Mouse (Mus musculus) midbrain, embryonic 14.5 days (tissue): ENCODE results near the gene Dnlz. TPM values are rescaled to one million over a fixed set of nuclear protein-coding genes. Genes with fewer than 3 reads are reported as not detected.

Source experiments
- ATAC-seq: fragments of 200-750 bp; cut with Nextera tagmentation; 2 replicates; pipeline ENCODE4 v1.8.0; 2017; ENCODE audit warnings: moderate number of reproducible peaks, moderate library complexity; ENCODE audit not compliant: low FRiP score, low TSS enrichment
- DNase-seq: peaks from one replicate; pipeline ENCODE4 v3.0.0-alpha.2; 2015
- H3K27ac ChIP-seq: fragments of 300-500 bp; sonication (generic); replicated peaks from 2 replicates; pipeline ENCODE4 v1.5.1; 2014; ENCODE audit warnings: mild to moderate bottlenecking, low read depth, low read length, moderate library complexity
- H3K27me3 ChIP-seq: fragments of 300-500 bp; sonication (generic); 2 replicates; pipeline ENCODE4 v1.6.1; 2014; ENCODE audit warnings: low read length, control low read depth, mixed read lengths; ENCODE audit not compliant: control insufficient read depth, insufficient read depth
- H3K36me3 ChIP-seq: fragments of 300-500 bp; sonication (generic); 2 replicates; pipeline ENCODE4 v1.6.1; 2014; ENCODE audit warnings: low read length, control low read depth; ENCODE audit not compliant: control insufficient read depth, insufficient read depth
- H3K4me1 ChIP-seq: fragments of 300-500 bp; sonication (generic); 2 replicates; pipeline ENCODE4 v1.6.1; 2014; ENCODE audit warnings: mild to moderate bottlenecking, antibody characterized with exemption, low read length, control low read depth; ENCODE audit not compliant: control insufficient read depth, insufficient read depth
- H3K4me2 ChIP-seq: fragments of 300-500 bp; sonication (generic); 2 replicates; pipeline ENCODE4 v1.6.1; 2014; ENCODE audit warnings: mild to moderate bottlenecking, low read length, moderate library complexity
- H3K4me3 ChIP-seq: fragments of 300-500 bp; sonication (generic); replicated peaks from 2 replicates; pipeline ENCODE4 v1.5.1; 2014; ENCODE audit warnings: low read depth, low read length
- H3K9ac ChIP-seq: fragments of 300-500 bp; sonication (generic); replicated peaks from 2 replicates; pipeline ENCODE4 v1.6.1; 2014; ENCODE audit warnings: mild to moderate bottlenecking, low read length, moderate library complexity
- H3K9me3 ChIP-seq: fragments of 300-500 bp; sonication (generic); 2 replicates; pipeline ENCODE4 v1.6.1; 2016; ENCODE audit warnings: low read length, control low read depth, mixed read lengths; ENCODE audit not compliant: control insufficient read depth
- WGBS: fragments of 180-500 bp; shearing (Covaris S2); extraction: QIAGEN DNeasy Blood & Tissue Kit; methylation state at CpG from one replicate; pipeline ENCODE4 v1.1.7; 2014; 5-methylcytosine and 5-hydroxymethylcytosine counted together
- polyA plus RNA-seq: library from polyadenylated mRNA; unstranded; fragments of >200 nt; fragmentation: Nextera tagmentation; extraction: Ambion mirVana; gene quantifications from 2 replicates; pipeline ENCODE4 v1.2.1, GENCODE M21; 2014

Gene Dnlz
- polyA plus RNA-seq, 1 experiment from 2014 or later, result 28.1 TPM

DNA sequence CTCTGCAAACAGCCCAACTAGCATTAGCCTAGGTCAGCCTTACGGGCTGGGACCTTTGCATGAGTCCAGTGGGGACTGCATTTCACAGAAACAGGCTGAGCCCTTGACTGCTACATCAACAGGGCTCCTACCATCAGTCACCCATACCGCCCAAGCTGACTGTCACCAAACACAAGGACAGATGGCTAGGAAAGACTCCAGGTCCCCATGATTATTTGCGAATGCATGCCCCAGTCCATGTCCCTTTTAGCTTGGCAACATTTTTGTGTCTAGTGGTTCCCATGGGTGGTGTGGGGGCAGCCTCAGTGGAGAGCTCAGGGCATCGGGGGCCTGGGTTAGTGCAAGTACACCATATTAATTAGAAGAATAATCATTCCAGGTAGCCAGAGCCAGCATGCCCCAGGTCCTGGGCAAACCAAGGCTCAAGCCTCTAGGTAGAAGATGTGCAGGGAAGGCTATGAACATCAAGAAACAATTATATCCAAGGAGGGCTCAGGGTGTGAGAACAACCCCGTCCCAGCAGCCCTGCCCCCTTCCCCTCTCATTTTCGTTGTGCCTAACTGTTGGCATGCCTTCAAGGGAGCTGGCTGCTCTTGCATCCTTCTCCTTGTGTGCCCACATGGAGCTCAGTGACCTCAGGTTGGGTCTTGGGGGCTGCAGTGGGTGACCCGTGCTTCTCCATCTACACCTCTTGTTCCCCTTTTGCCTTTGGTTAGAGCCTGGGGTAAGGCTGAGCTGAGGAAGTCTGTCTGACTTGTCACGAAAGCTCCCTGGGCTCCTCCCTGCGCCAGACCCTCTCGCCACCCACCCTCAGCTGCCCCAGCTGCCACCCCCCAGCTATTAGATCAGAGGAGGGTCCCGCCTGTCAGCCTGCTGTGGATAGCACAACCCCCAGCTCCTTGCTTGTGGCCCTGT is 1.4 kb upstream of the Dnlz start:
- Histone ChIP-seq H3K4me2 (peak overlapping the region; percentile 82), H3K9ac (peak overlapping the region; percentile 92; the same call in 1 of the 2 replicates), H3K27ac (no peak overlapping the region), H3K36me3 (peaks cover 22% of the 10 kb centered on the region), H3K4me3 (peak overlapping the region; percentile 80), H3K9me3 (no peaks in the 10 kb centered on the region), H3K27me3 (no peaks in the 10 kb centered on the region), H3K4me1 (peaks cover 20% of the 10 kb centered on the region)
- no peak for ATAC-seq
- WGBS, result 90% methylated on average over 11 of the region's 11 CpGs
- DNase-seq, result no peak

DNA sequence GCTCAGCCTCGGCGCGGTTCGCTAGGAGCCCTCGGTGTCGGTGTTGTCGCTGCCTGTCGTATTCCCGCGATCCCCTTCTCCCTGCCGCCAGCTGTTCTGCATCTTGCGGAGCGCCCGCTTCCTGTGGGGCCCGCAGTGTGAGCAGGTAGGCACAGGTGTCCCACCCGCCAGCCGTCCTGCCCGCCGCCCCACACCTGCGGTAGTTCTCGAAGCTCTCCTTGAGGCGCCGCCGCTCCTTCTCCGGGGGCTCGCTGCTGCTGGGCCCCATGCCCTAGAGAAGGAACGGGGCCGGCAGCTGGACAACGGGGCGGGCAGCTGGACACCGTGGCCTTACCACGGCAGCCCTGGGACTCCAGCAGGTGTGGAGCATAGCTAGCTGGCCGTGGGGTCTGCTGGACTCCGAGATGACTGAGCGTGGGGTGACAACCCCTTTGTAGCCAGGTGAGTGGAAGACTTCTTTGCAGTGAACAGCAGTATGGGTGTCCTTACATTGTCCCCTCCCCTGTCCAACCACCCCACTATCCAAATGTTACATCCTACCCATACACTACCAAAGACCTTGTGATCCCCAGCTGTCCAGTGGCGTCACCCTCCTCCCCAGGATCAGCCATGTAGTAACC is 491 bp upstream of the Dnlz start:
- peak; percentile 53 for ATAC-seq
- Histone ChIP-seq H3K36me3 (peaks cover 31% of the 10 kb centered on the region), H3K27ac (peak overlapping the region; percentile 91), H3K4me2 (peak overlapping the region; percentile 82), H3K4me3 (peak overlapping the region; percentile 80), H3K4me1 (peaks cover 20% of the 10 kb centered on the region), H3K9ac (peak overlapping the region; percentile 92), H3K9me3 (no peaks in the 10 kb centered on the region), H3K27me3 (no peaks in the 10 kb centered on the region)
- DNase-seq, result no peak
- whole genome bisulfite sequencing, result 2% methylated on average over 36 of the region's 36 CpGs

DNA sequence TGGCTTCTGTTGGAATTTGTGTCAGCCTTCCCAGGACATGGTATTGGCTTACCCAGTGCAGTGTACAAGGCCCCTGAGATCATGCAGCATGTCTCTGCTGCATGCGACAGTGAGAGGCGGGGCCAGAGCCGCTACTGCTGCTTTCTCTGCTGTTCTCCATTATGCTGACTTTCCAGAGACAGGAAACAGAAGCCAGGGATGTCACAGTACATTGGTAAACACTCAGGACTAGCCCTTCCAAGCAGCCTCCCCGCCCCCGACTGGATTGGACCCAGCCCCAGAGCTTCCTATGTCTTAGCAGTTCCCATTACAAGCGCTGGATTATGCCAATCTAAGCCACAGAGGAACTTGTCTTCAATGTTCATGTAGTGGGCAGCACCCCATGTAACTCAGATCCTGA is 3.7 kb downstream of the Dnlz start:
- 79% methylated on average over 6 of the region's 6 CpGs for WGBS
- no peak for ATAC-seq
- H3K36me3 ChIP-seq, result peaks cover 70% of the 10 kb centered on the region

DNA sequence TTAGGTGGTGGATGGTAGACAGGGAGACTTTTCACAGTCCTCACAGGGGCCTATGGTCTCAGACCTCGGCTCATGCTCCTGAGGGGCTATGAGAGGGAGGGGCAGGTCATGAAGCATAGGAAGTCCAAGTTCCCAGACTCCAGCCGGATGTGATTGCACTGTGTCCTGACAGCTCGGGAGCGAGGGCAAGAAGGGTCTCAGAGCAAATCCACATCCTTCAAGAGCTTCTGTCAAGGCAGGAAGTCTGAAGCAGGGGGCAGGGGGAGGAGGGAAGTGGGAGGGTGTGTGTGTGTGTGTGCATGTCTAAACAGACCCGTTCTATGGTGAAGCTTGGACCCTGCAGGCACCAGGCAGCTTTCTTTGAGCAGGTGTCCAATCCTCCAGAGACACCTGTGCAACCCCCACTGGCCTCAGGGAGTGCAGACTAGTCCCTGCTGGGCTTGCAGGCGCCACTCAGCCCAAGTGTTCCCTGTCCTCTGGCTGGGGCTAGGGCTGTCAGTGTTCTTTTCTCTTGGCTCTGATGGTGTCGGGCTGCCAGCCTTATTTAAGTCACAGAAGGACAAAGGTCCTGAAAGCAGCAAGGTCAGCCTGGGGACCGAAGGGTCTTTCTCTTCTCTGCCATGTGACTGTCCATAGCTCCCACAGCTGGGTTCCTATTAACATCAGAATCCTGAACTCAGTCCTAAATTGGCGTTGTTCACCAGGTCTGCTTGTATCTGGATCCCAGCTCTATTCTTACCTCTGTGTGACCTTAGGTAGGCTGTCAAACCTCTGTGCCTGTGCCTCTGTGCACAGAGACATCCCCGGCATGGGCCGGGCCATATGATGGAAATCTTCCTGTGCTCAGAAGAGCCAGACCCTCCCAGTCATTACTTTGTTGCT is 9.1 kb downstream of the Dnlz start:
- no peak for ATAC-seq
- H3K9ac ChIP-seq, result no peak overlapping the region
- H3K4me1 ChIP-seq, result no peaks in the 10 kb centered on the region
- H3K4me3 ChIP-seq, result no peak overlapping the region
- whole genome bisulfite sequencing, result 84% methylated on average over 11 of the region's 11 CpGs
- no peaks in the 10 kb centered on the region for H3K27me3 ChIP-seq
- DNase-seq, result no peak
- H3K36me3 ChIP-seq, result peaks cover 96% of the 10 kb centered on the region
- no peak overlapping the region for H3K27ac ChIP-seq
- no peak overlapping the region for H3K4me2 ChIP-seq
- no peaks in the 10 kb centered on the region for H3K9me3 ChIP-seq

More for the DNA sequence above, 3.7 kb downstream of the Dnlz start:
- no peak for DNase-seq
- no peak overlapping the region for H3K4me2 ChIP-seq
- no peak overlapping the region for H3K9ac ChIP-seq
- peaks cover 19% of the 10 kb centered on the region for H3K4me1 ChIP-seq
- no peaks in the 10 kb centered on the region for H3K27me3 ChIP-seq
- H3K27ac ChIP-seq, result no peak overlapping the region
- H3K9me3 ChIP-seq, result no peaks in the 10 kb centered on the region
- H3K4me3 ChIP-seq, result no peak overlapping the region

DNA sequence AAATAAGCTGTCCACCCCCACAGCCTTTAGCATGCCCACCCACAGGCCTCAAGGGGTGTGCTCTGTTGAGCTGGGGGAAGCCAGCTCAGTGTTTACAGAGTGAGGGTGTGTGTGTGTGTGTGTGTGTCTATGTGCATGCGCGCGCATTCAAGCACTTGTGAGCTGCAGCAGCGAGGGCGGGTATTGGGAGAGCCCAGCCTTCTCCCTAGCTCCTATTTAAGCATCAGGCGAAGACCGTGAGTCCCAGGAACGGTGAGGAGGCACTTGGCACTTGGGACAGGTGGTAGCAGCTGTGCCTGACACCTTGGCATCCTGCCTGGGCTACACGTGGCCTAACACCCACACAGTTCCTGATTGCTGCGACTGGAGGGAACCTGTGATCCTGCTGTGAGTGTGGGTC is 9.9 kb downstream of the Dnlz start:
- no peak overlapping the region for H3K9ac ChIP-seq
- ATAC-seq, result no peak
- H3K27me3 ChIP-seq, result no peaks in the 10 kb centered on the region
- 92% methylated on average over 10 of the region's 10 CpGs for WGBS
- H3K9me3 ChIP-seq, result no peaks in the 10 kb centered on the region
- H3K4me1 ChIP-seq, result no peaks in the 10 kb centered on the region
- peaks cover 88% of the 10 kb centered on the region for H3K36me3 ChIP-seq
- H3K4me2 ChIP-seq, result no peak overlapping the region
- DNase-seq, result peak; percentile 21
- no peak overlapping the region for H3K4me3 ChIP-seq
- H3K27ac ChIP-seq, result peak overlapping the region; percentile 9; the same call in 1 of the 2 replicates

DNA sequence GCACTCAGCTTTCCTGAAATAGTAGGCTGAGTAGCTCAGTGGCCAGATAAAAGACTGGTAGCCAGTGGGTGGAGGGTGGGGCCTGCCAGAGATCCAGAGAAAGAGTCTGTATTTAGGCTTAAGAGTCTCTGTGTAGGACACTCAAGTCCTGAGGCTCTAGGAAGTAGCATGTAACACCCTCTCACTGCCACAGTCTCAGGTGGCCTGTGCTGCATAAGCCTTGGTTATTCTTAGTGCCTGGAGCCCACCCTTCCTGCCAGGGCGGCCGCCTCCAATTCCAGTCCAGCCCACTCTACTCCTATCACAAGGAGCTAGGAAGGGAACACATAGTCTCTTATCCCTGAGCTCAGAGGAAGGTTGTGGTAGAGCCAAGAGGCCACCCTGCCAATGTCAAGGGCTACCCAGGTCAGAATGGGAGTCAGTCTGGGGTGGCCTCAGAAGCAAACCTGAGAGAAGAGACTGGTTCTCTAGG is 10.4 kb downstream of the Dnlz start:
- Histone ChIP-seq H3K9me3 (no peaks in the 10 kb centered on the region), H3K36me3 (peaks cover 83% of the 10 kb centered on the region), H3K4me3 (no peak overlapping the region), H3K27me3 (no peaks in the 10 kb centered on the region), H3K9ac (no peak overlapping the region), H3K4me1 (no peaks in the 10 kb centered on the region), H3K4me2 (no peak overlapping the region), H3K27ac (peak overlapping the region; percentile 9; the same call in 1 of the 2 replicates)
- no peak for ATAC-seq
- DNase-seq, result no peak
- WGBS, result 95% methylated on average over 2 of the region's 2 CpGs

DNA sequence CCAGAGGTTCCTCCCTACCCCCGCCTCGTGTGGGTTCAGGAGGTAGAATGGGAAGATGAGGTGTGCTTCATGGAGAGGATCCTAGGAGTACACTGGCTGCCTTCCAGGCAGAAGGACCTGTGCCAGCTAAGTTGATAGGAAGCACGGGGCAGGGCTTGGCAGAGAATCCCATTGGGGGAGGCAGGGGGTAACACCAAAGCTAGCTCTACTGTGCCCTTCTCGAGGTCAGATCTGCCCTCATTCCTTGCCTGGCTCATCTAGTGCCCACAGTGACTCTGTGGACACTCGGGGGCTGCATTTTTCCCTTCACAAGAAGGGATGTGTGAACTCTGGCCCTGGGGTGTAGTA is 12.7 kb downstream of the Dnlz start:
- Histone ChIP-seq H3K27me3 (no peaks in the 10 kb centered on the region), H3K4me3 (no peak overlapping the region), H3K36me3 (peaks cover 59% of the 10 kb centered on the region), H3K27ac (no peak overlapping the region), H3K9me3 (no peaks in the 10 kb centered on the region), H3K4me2 (no peak overlapping the region), H3K9ac (no peak overlapping the region), H3K4me1 (no peaks in the 10 kb centered on the region)
- DNase-seq (no peak), ATAC-seq (no peak)
- 92% methylated on average over 5 of the region's 5 CpGs for WGBS
